Mouse (Mus musculus) ovary, adult 18-20 months (tissue): ENCODE results near the gene Ager.

ENCODE experiments used
- DNase-seq: peaks from one replicate; pipeline ENCODE4 v3.0.0; 2022; ENCODE audit warnings: low spot score, mixed read lengths

Ager gene

DNA sequence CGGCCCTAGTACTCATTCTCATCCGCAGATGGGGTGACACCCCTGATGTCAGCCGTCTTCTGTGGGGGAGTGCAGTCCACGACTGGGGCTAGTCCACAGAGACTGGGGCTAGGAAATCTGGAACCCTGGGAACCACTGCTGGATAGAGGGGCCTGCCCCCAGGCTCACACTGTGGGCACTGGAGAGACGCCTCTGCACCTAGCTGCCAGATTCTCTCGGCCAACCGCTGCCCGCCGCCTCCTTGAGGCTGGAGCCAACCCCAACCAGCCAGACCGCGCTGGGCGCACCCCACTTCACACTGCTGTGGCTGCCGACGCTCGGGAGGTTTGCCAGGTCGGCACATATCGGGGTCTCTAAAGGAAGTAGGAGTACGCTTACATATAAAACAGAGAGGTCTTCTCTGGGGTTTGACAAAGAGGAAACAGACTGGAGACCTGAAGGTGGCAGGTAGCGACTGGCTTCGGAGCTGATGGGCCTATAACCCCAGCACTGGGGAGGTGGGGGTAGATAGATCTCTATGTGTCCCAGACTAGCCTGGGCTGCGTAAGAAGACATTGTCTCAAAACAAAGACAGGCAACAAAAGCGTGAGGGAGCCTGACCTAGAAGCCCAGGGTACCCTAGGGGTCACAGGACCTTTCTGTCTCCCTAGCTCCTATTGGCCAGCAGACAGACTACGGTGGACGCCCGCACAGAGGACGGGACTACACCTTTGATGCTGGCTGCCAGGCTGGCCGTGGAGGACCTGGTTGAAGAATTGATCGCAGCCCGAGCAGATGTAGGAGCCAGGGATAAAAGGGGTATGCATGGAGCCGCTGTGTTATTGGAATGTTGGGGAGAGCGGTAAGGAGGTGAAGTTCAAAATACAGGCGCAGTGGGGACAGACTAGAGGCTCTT lies 11.5 kb upstream of the Ager start:
- no peak for DNase-seq

DNA sequence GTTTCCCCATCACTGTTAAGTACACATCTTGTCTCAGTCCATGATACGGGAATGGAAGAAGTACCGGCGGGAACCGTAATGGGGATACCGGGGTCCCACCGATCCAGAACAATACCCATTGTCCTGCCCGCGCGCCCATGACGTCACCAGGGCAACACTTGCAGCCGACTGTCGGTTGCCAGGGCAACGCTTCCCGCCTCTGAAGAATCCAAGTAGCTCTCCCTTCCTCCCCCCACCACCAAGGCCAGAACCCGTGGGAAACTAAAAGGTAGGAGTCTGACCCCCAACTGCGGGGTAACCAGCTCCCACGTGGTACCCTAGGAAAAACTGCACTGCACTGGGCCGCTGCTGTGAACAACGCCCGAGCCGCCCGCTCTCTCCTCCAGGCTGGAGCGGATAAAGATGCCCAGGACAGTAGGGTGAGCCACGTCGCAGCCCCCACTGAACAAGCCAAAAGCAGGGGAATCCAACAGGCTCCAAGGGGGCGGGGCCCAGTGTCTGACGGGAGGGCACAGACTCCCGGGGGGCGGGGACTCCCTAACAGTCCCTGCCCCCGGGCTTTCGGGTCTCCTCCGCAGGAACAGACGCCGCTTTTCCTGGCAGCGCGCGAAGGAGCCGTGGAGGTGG lies 10.8 kb upstream of the Ager start:
- peak; percentile 83 for DNase-seq

DNA sequence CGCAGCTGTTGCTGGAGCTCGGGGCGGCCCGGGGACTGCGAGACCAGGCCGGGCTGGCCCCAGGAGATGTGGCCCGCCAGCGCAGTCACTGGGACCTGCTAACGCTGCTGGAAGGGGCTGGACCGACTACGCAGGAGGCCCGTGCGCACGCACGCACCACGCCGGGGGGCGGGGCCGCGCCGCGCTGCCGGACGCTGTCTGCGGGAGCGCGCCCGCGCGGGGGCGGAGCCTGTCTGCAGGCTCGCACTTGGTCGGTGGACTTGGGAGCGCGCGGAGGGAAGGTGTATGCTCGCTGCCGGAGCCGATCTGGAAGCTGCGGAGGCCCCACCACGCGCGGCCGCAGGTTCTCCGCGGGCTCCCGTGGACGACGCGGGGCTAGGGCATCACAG lies 10.2 kb upstream of the Ager start:
- peak; percentile 94 for DNase-seq

DNA sequence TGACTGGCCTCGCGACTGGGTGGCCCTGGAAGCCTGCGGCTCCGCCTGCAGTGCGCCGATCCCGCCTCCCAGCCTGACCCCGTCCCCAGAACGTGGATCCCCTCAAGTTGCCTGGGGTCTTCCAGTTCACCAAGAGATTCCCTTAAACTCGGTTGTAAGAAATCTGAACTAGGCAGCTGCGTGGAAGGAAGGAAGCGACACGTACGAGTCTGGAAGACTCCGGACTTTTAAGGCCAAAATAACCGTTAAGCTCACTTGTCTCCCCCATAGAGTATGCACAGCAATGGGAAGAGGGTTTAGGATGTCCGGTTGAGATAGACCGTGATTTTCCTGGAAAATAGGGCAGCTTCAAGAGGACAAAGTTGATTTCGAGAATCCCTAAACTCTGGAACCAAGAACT lies 9.8 kb upstream of the Ager start:
- DNase-seq: no peak

DNA sequence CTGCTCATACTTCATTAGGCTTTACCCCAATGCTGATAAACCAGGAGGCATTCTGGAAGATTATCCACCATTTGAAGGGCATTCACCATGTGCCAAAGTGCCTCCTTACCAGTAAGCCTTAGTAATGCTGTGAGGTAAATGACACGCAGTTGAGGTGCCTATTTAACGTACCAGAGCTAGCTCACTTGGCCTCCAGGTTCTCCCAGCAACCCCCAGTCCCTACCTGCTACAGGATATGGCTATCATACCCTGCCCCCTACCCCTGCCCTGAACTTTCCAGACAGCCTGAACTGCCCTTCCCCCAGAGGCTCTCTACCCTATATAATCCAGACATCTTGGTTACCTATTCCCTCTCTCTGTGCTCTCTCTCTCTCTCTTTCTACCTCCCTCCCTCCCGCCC lies 8.9 kb upstream of the Ager start:
- no peak for DNase-seq

DNA sequence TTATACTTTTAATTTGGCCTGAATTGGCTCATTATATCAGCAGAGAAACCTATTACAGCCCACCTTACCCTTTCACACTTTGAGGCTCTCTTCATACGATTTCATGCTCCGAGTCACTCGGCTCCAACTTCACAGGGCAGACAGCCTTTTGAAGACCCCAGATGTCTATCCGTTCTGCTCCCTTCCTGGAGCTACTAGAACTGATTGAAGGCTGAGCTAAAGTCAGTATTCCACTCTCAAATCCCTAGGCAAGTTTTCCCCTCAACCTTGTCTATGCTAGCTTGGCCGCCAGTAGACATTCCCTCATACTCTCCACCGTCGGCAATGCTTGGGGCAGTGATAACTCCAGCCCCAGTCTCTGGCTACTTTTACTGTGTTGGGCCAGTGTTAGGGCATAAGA lies 8.5 kb upstream of the Ager start:
- DNase-seq: no peak

DNA sequence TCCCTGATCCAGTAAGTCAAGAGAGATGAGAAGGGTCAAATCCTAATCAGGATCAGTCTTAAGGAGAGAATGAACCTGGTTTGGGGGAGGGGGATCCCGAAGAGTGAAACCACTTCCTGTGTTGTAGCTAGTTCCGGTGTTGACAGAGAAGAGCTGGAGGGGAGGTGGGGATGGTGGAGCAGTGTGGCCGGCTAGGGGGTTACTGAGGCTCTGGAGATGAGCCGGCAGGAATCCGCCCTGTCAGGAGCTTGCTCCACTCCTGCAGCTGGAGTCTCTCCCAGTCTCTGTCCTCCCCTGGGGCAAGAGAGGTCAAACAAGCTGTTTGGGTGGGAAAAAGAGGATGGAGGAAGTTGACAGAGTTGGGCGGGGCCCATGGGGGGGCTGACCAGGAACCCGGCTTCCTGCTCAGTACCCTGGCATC lies 8.0 kb upstream of the Ager start, which contains the start of gene Gpsm3:
Gpsm3 (plus strand) TSS at position 126 of the 421 bp plus-strand sequence.
- DNase-seq: no peak

DNA sequence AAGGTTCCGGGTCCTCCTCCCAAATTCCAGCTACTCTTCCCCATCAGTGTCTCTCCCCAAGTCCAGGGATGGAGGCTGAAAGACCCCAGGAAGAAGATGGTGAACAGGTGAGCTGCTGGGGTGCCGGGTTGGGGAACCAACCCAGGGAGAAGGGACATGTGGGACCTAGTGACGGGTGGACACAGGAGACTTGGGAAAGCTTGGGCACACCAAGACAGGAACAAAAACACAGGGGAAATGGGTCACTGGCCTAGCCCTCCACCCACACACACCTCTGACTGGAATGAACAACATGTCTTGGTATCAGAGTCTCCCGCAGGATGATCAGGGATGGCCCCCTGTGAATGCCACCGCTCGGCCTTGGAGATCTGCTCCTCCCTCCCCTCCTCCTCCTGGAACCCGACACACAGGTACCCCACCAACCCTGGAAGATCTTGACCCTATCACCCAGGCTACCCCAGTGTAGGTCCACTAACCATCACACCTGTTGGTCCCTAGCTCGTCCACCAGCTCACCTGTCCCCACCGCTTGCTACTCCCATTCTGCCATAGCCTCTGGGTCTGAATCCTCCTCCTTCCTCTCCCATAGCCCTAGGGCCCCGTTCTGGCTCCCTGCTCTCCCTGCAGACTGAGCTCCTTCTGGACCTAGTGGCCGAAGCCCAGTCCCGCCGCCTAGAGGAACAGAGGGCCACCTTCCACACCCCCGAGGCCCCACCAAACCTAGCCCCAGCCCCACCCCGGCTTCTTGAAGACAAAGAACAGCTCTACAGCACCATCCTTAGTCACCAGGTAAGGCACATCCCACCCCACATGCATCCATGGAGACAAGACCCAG lies 7.3 kb upstream of the Ager start:
- DNase-seq: no peak

DNA sequence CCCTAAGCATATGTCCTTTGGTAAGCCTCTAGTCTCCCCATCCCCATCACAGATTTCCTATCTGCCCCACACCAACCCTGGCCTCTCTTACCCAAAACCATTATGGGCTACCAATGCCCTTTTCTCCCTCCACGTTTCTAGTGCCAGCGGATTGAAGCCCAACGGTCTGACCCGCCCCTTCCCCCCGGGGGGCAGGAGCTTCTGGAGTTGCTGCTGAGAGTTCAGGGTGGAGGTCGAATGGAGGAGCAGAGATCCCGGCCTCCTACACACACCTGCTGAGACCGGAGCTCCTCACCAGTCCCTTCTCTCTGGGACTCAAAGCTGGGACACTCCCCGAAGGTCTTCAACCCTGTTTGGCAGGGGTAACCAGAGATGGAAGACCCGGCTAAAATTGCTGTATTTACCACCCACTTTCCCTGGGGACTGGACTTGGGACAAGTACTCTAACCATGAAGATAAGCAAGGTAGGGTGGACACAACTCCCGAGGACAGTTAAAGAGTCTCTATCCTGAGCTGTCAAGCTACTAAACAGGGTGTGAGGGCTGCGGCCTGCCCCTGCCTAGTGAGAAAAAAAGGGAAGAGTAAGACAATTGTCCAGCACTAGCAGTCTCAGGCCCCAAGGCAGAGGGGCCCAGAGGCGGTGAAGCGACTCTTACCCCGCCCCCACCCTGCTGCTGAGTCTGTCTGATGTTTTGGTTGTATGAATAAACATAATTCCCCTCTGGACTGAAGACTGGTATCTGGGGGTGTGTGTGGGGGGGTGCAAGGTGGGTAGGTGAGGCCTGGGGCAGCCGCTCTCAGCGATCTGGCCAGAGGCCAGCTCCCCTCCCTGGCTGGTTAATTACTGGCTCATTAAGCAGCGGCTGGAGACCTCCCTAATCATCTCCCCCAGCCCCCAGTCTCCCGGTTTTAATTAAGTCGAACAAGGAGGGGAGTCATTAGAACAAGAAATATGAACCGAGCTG lies 6.4 kb upstream of the Ager start, which contains the start of gene Pbx2:
Pbx2 (plus strand) TSS at position 238 of the 965 bp plus-strand sequence.
- no peak for DNase-seq

DNA sequence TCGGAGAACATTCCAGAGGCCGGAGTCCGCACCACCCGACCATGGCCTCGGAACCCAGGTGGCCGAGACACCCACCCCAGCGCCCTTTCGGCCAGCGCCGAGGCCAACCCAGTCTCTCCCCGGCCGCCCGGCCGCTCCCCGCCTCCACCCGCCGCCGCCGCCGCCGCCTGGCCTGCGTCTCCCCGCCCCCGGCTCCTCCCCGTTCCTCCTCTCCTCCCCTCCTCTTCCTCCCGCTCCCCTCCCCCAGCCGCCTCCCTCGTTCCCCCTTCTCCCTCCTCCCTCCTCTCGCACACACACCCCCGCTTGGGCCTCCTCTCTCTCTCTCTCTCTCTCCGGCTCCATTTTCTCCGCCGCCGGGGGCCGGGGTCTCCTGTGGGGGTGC lies 5.7 kb upstream of the Ager start:
- DNase-seq: peak; percentile 83

DNA sequence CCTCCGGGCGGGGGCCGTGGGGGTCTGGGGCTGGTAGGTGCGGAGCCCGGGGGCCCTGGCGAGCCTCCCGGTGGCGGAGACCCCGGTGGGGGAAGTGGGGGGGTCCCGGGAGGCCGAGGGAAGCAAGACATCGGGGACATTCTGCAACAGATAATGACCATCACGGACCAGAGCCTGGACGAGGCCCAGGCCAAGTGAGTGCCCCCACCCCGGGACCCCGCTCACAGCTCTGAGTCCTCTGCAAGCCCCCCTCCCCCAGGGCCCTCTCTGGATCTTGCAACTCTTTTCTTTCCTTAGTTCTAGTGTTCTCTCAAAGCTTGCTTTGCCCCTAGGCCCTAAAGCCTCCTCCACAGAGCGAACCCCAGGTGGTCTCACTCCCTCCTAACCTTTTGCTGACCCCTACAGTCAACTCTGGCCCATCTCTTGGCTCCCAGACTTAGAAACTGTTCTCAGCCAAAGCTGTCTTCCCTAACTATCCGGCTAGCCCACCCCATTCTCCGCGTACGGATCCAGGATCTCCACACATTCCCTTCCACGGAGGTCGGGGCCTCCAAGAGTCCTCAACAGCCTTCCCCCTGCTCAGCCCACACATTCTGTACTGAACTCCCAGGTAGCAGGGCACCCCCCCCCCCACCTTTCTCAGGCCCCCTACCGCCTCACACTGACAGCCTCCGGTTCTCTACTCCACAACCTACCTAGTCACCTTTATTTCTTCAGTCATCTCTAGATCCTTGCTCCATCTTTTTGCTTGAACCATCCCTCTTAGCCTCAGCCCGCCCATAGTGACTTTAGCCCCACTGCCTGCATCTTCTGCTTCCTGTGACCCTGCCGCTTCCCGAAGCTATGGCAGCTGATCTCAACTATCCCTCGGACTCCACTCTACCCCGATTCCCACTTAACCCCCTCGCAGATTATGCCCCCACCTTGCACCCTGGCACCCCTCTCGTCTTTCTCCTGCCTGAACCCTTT lies 4.8 kb upstream of the Ager start:
- no peak for DNase-seq

DNA sequence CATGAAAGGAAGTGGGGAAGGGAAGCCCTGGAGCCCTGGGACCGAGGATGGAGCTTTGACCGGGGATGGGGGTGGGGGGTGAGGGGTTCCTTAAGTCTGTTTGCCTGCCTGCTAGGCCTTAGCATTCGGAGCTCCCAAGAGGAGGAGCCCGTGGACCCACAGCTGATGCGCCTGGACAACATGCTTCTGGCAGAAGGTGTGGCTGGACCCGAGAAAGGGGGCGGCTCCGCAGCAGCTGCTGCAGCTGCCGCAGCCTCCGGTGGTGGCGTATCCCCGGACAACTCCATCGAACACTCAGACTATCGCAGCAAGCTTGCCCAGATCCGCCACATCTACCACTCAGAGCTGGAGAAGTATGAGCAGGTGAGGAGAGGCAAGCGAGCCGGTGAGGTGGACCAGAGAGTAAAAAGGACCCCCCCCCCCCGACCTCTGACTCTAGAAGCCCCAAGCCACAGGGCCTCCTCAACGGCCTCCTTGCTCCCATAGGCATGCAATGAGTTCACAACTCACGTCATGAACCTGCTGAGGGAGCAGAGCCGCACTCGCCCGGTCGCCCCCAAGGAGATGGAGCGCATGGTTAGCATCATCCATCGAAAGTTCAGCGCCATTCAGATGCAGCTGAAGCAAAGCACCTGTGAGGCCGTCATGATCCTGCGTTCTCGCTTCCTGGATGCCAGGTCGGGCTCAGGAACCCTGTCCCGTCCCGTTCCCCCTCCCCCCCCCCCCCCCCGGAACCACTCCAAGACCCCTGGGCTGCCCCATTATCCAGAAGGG lies 3.7 kb upstream of the Ager start:
- no peak for DNase-seq

DNA sequence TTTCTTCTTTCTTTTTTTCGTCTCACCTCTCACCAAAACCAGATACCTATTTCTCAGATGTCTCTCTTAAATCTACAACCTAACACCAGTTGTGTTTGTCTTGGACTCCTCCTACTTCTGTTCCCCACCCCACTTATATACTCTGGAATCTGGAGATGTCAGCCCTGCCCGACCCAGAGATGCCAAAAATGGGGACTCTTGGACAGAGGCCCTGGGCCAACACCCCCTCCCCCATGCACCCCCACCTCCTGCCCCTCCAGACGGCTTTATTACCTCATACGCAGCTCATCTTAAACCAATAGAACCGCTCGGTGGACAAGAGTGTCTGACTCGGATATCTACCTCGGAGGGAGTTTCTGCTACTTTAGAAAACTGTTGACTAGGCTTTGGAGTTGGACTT lies 1.6 kb upstream of the Ager start:
- no peak for DNase-seq

DNA sequence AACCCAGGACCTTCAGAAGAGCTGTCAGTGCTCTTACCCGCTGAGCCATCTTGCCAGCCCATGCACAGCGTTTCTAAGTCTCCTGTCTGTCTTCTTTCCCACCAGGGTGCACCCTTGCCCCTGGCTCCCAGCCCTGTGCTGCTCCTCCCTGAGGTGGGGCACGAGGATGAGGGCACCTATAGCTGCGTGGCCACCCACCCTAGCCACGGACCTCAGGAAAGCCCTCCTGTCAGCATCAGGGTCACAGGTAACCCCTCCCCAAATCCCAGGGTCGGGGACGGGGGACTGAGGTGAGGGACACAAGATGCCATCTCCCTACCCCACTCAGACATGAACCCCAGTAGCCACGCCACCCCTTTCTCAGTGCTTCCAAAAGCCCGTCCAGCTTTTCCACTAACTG lies 2.2 kb downstream of the Ager start:
- no peak for DNase-seq

DNA sequence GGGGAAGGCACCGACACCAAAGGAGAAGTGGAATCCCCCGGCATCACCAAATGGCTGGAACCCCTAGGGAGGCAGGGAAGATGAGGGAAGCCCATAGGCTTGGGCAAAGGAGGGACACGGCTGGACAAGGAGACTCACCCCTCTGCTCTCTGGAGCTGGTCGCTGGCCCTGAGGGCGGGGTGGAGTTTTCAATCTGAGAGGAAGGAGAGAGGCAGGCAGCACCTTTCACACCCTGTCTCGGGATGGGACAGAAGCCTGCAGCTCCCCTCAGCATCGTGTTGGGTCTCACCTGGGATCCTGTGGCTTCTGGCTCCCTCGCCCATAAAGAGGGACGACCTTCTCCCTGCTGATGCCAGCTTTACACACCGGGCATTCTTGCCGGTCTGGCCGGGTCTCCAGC lies 4.1 kb downstream of the Ager start:
- DNase-seq: no peak

DNA sequence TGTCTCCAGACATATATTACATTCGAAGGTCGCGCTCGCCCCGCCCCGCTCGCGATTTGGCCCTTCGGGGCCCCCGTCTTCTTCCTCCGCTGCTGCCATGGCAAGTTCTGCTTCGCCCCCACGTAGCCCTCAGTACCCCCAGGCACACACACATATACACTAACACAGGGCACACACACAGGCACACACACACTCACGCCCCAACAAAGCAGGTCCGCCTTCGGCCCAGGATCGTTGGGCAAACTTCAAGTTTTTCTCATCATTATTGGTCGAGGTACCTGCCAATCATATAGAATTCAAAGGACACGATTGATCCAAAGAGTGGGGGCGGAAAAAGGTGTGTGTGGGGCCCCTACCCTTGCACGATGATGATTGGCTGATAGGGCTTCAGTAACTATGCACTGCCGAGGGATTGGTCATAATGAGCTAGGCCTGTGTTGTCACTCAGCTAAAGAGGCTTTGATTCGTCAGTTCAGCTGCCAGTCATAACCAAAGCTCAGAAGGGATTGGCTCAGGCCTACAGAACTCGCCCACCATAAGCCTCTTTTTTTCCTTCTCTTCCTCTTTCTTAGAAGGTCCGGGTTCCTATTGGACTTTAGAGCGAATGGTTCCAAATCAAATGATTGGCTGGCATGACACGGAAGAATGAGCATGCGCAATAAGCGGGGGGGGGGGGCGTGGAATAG lies 5.9 kb downstream of the Ager start, which contains the start of gene Rnf5:
Rnf5 (minus strand) TSS at position 316 of the 686 bp plus-strand sequence.
- peak; percentile 99 for DNase-seq

DNA sequence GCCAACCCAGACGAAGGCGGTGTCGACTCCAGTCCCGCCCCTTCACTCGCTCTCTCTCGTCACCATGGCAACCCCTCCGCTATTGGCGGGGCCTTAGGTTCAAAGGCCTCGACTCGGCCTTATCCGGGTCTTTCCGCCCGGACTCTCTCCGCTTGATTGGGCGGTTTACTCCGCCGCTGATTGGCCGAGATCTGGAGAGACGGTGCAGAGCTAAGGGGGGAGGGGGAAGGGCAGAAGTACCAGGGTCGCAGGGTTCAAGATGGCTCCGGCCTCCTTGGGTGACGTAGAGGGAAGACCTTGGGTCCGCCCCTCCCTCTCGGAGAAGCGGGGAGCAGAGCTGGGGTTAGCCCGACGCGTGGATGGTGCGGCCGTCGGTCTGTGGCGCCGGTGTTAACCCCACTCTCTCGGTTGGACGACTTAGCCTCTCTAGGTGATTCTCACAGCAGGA lies 6.4 kb downstream of the Ager start, which contains the start of gene Agpat1:
Agpat1 (plus strand) TSS at position 202 of the 448 bp plus-strand sequence.
- peak; percentile 99 for DNase-seq

DNA sequence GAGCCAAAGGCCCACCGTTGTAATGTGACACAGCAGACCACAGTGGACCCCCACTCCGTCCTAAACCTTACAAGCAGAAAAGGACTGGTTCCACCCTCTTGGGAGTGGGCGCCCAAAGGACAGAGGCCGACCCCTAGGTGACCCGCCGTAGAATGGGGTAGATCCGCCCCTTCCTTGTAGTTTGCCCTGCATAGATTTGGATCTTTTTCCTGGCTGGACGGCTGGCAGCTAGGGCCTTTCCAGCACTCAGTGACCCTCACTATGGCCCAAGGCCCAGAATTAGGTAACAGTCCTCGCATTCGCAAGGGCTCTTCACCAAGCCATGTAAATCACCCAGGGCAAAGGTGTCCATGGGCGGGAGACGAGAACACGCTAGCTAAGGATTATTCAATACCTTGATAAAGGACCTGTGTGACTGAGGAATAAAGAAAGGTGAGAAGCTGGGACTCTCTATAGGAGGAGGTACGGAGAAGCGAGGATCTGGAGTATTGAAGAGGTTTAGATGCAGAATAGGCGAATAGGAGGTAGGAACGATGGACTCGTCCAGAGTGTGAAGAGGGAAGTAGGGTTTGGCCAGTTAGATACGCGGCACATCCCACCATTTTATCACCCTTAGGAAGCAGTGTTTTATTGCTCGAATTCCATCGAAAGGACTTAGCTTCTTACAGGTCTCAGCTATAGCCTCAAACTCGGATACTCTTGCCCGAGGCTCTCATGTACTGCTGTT lies 7.0 kb downstream of the Ager start:
- no peak for DNase-seq
